Mouse (Mus musculus) G1E (cell line): ENCODE results near the gene Mrpl24.

Source experiments
- CTCF ChIP-seq: IDR thresholded peaks from 2 replicates; pipeline ENCODE4 v1.5.1; 2012; ENCODE audit warnings: low read depth, low read length, inconsistent platforms, mixed read lengths
- GATA1 ChIP-seq: IDR thresholded peaks from 2 replicates; pipeline ENCODE4 v1.6.1; 2012; ENCODE audit warnings: borderline replicate concordance, low read length, inconsistent platforms, mixed read lengths
- GATA2 ChIP-seq: IDR thresholded peaks from 2 replicates; pipeline ENCODE4 v1.6.1; 2012; ENCODE audit warnings: low read depth, low read length, inconsistent platforms, borderline replicate concordance
- POLR2AphosphoS5 ChIP-seq: IDR thresholded peaks from 2 replicates; pipeline ENCODE4 v1.6.1; 2012; ENCODE audit warnings: low read depth, low read length, inconsistent platforms; ENCODE audit not compliant: insufficient replicate concordance
- TAL1 ChIP-seq: conservative IDR thresholded peaks from 2 replicates; pipeline ENCODE4 v1.6.1; 2012; ENCODE audit warnings: low read depth, low read length, inconsistent platforms, mixed read lengths

GRCm38 (mm10) chr3:87899266-87899665 is 20.0 kb upstream of the Mrpl24 start:
- TF ChIP-seq CTCF (no peak), GATA1 (no peak), POLR2AphosphoS5 (no peak), GATA2 (no peak), TAL1 (no peak)
